Mouse (Mus musculus) layer of hippocampus, adult 2 months (tissue): ENCODE measurements around the gene Arl11. TPM values are rescaled to one million over a fixed set of nuclear protein-coding genes. Genes with fewer than 3 reads are reported as not detected.

Experiments used
- DNase-seq, 2 experiments: peaks; one replicate each; pipeline ENCODE4 v3.0.0; 2022; ENCODE audit warnings: low spot score in 2 of 2
- H3K27ac ChIP-seq: fragments of 200-600 bp; 2 replicates; pipeline ENCODE4 v1.8.1; 2022
- H3K4me3 ChIP-seq: fragments of 200-600 bp; 2 replicates; pipeline ENCODE4 v1.8.1; 2022; ENCODE audit warnings: mild to moderate bottlenecking
- CTCF ChIP-seq: fragments of 200-600 bp; conservative IDR thresholded peaks from 2 replicates; pipeline ENCODE4 v1.8.1; 2022; ENCODE audit warnings: antibody characterized with exemption, mild to moderate bottlenecking, moderate library complexity
- total RNA-seq, 2 experiments: library from RNA; stranded (reverse); gene quantifications; 2 replicates each; pipeline ENCODE4 v1.2.3; 2021

Gene Arl11
- total RNA-seq, 2 experiments from 2014 or later, result 0.32 to 0.41 TPM

GRCm38 (mm10) chr14:61346827-61347698, 37.5 kb downstream of the Arl11 start:
- TF ChIP-seq CTCF, result peak; percentile 82
- DNase-seq, result peak in 1 of 2 experiments; percentile 42
- H3K27ac ChIP-seq, result no peak overlapping the region
- H3K4me3 ChIP-seq, result no peak overlapping the region

GRCm38 (mm10) chr14:61349876-61350275, 40.3 kb downstream of the Arl11 start:
- no peak for TF ChIP-seq CTCF
- H3K4me3 ChIP-seq, result no peak overlapping the region
- DNase-seq, result no peak
- H3K27ac ChIP-seq, result no peak overlapping the region

GRCm38 (mm10) chr14:61350808-61351207, 41.3 kb downstream of the Arl11 start:
- H3K4me3 ChIP-seq, result no peak overlapping the region
- DNase-seq, result no peak
- no peak for TF ChIP-seq CTCF

GRCm38 (mm10) chr14:61354251-61355235, 45.0 kb downstream of the Arl11 start:
- Histone ChIP-seq H3K4me3 (no peak overlapping the region), H3K27ac (no peak overlapping the region)
- no peak for DNase-seq
- no peak for TF ChIP-seq CTCF

More at GRCm38 (mm10) chr14:61350808-61351207, 41.3 kb downstream of the Arl11 start:
- H3K27ac ChIP-seq, result no peak overlapping the region

- DNase-seq, result peak; percentile 91 to 94
- H3K27ac ChIP-seq, result peak within 1 kb of the TSS; percentile 91
- TF ChIP-seq CTCF, result peak; percentile 40
Measured at GRCm38 (mm10) chr14:61360131-61360980, 50.8 kb downstream of the Arl11 start, which contains the start of gene Ebpl. Gene Ebpl, minus strand, starts transcription at chr14:61360439.

GRCm38 (mm10) chr14:61360981-61361511, 51.5 kb downstream of the Arl11 start:
- Histone ChIP-seq H3K27ac (peak overlapping the region; percentile 91), H3K4me3 (peak overlapping the region; percentile 57)
- no peak for DNase-seq
- TF ChIP-seq CTCF, result no peak

More at GRCm38 (mm10) chr14:61360131-61360980, 50.8 kb downstream of the Arl11 start, which contains the start of gene Ebpl:
- peak within 1 kb of the TSS; percentile 57 for H3K4me3 ChIP-seq

Other genes starting within 250 kb of the Arl11 start
- gene Sacs, start 171.3 kb upstream of the Arl11 start, total RNA-seq, result 10 to 100 TPM; 54.8 to 62.1 TPM
- gene Sgcg, start 51.3 kb upstream of the Arl11 start, total RNA-seq, result under 1 TPM in 1 of 2 experiments, not detected in 1; 0.28 TPM
- 1 to 10 TPM; 6.3 to 7.2 TPM for gene Ebpl, start 50.7 kb downstream of the Arl11 start, total RNA-seq
- gene Kpna3, start 130.1 kb downstream of the Arl11 start, total RNA-seq, result 10 to 100 TPM; 66.9 to 70.2 TPM
- 10 to 100 TPM; 46.1 to 46.8 TPM for gene Spryd7, start 247.1 kb downstream of the Arl11 start, total RNA-seq